Mouse (Mus musculus) 416B (cell line): ENCODE measurements around the gene Gtsf1.
"Not testable (repeated sequence)": the region's sequence is repeated elsewhere in the genome, so short reads cannot be mapped to it uniquely, and the experiment has no call there.

Experiments used
- DNase-seq: peaks from one replicate; pipeline ENCODE4 v3.0.0; 2011; ENCODE audit warnings: low read depth

Gene Gtsf1

DNA sequence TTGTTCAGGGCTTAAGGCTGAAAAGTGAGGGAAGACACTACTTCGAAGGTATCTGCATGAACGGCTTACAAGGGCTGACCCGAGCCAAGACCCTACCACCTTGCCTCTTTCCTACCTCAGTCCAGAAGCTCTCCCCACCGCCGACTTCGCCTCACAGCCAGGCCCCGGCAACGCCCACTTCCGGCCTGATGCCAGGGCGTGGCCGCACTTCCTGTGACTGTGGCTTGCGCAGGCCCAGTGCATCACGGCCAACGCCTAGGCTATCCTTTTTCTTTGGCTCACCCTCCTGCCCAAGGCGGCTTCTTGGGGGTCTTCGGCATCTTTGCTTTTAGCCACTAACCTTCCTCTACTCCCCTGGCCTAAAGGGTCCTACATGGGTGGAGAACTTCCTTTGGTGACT lies at the start of gene Gtsf1:
TSS of gene Gtsf1 (minus strand) at position 230 of the 400 bp plus-strand sequence.
- peak; percentile 39 for DNase-seq

DNA sequence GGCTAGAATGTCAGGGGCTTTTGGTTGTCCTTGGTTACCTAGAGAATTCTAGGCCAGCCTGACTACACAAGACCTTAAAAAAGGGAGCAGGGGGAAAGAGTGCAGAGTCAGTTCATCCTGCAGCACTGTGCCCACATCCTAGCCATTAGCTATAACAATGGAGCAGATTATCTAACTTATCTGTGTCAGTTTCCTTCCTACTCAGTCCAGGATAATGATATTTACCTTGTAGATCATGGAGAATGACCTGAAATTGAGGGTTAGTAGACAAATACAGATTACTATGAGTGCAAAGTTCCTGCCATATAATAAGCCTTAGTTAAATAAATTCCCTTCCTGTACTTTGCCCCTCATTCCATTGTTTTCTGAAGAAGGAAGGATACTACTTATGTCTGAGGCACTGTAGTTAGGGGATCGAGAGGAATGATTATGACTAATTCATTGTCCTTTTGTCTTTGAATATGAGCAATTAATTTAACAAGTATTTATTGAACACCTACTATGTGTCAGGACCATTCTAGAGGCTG lies 48.9 kb upstream of the Gtsf1 start:
- no peak for DNase-seq

DNA sequence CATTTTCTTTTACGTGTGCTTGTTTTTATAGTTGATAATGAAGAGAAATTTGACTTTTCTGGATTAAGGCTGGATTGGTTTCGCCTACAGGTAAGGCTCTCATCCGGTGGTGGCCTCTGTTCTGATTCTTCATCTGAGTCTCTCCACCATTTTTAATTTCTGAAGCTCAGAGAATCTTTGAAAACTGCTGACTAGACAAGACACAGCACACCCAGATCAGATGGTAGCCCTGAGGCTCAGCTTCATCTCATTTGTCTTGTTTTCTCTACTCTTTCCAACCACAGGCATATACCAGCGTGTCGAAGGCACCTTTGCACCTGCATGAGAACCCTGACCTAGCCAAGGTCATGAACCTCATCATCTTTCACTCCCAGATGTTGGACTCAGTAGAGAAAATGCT lies 43.5 kb upstream of the Gtsf1 start:
- no peak for DNase-seq

DNA sequence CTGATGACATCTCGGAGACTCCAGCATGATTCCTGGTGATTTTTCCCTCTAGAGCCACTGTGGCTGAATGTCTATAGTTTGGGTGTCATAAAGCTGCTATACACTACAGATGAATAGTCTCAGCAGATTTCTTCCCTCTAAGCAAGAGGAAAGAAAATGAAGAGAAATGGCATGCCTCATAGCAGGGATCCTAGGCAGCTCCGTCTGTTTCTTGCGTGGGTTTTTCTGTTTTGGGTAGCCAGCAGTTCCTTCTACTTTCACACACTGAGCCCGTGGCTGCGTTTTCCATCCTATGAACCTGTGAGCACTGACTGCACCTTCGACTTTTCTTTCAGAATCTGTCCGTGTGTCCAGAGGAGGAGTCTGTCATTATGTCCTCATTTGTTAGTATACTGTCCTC lies 42.9 kb upstream of the Gtsf1 start:
- no peak for DNase-seq

DNA sequence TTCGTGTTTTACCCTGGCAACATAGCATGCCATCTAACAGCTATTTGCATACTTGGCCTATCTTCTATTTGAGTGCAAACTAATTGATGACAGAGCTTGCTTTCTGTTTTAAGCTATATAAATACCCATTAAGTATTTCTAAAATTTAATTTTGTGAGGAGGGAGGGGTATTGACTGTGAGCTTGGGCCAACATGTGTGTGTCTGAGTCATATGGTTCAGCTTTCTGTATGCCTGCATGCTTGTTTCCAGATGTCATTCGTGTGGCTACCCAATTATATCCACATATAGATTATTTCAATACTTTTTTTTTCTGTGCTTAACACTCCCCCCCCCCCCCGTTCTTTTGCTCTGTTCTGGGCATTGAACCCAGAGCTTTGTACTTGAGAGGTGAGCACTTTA lies 42.0 kb upstream of the Gtsf1 start:
- DNase-seq, result no peak

DNA sequence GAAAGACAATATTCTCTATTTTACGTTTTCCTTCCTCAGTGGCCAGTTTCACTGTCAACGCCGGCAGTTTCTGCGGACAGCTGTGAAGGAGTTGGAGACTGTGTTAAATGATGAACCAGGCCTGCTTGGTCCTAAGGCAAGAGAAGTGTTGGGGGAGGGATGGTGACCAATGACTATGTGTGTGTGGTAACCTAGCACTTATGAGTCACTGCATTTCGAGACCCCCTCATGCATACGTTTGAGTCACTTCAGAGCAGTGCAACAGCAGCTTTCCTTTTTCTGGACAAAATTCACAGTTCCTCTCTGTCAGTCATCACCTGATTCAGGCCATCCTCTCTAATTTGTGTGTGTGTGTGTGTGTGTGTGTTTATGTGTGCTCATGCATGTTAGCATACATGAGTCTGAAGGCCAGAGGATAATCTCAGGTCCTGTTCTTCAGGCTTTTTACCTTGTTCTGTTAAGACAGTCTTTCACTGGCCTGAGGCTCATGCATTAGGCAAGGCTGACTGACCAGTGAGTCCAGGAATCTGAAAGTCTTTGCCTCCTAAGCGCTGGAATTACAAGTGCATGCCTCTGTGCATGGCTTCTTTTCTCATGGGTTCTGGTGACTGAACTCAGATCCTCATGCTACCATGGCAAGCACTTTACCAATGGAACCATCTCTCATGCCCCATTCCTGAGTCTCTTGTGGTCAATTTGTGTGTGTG lies 41.4 kb upstream of the Gtsf1 start:
- peak; percentile 88 for DNase-seq

DNA sequence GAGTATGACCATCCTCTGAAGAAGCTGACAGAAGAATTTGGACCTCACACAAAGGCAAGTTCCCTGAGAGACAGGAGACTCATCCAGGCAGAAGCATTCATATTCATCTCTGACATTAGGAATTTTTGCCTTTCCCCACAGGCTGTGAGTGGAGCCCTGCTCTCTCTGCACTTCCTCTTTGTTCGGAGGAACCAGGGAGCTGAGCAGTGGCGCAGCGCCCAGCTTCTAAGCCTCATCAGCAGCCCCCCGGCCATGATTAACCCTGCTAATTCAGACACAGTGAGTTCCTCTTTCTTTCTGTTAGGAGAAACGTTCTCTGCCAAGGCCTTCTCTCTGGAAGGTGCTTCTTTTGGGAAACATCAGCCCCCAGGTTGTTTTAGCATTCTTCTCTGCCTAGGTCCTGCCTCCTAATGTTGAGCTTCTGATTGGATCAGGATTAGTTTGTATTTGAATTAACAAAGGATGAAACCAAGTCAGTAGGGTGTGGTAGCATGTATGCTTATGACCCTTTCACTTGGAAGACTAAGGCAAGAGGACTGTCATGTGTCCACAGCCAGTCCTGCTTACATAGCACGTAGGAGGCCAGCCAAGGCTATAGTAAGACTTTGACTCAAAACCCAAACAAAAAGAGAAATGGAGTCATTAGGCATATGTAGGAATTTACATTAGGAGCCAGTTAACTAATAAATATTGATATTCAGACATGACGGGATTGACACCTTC lies 32.4 kb upstream of the Gtsf1 start:
- DNase-seq, result no peak

DNA sequence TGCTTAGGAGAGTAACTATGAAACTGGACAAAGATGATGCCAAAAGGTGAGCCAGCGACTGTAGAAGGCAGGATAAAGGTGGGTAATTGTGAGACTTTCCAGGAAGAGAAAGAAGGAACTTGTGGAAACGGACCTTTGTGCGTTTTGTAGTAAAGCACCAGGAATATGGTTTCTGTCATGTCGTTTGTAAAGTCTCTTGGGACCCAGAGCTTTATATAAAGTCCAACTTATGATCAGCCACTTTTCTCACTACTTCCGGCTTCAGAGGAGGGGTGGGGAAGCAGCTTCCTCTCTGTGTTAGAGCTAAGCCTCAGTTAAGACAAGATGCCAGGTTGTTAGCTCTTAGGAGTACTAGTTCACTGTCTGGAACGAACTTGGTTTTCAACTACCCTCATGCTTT lies 24.2 kb upstream of the Gtsf1 start:
- DNase-seq, result peak; percentile 44

DNA sequence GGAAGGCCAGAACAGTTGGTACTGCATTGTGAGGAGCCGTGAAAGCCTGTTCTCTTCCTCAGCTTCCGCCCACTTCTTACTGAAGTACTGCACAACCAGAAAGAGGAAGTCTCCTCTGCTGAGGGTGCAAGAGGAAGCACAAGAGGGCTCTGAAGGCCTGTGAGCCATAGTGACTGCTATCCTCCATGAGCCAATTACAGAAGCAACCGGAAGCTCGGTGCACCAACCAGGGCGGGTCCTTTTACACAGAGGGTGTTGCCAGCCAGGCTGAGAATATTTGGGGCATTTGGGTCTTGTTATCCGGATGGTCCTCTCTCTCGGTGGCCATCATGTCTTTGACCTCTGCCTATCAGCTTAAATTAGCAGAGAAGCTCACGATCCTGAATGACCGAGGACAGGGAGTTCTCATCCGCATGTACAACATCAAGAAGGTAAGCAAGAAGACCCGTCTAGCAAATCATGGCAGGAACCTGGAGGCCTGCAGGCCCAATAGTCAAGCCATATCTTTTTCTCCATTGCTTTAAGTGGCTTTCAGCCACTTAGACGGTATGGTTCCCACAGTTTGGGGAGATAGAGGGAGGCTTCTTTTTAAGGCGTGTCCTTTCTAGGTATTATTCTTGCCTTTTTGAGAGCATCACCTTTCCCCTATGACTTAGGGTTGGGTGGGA lies 23.4 kb upstream of the Gtsf1 start, which contains the start of gene Nckap1l:
TSS of gene Nckap1l (plus strand) at position 244 of the 668 bp plus-strand sequence.
- peak; percentile 98 for DNase-seq

DNA sequence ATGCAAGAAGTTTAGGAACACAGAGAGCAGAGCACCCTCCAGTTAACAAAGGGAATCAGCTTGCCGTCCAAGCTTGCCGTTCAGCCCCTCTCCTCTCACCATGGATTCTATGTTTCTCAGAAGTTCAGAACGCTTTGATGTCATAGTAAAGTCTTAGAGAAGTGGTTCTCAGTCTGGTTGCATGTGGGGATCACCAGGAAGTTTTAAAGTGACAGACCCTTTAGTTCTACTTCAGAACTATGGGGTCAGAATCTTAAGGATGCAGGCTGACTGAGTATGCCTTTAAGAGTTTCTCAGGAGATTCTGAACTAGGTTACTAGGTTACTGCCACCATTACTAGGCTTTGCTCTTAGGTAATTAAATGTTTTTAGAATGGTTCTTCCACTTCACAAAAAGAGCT lies 18.1 kb upstream of the Gtsf1 start, which contains the start of gene Gtsf2:
TSS of gene Gtsf2 (minus strand) at position 101 of the 400 bp plus-strand sequence.
- DNase-seq, result no peak

DNA sequence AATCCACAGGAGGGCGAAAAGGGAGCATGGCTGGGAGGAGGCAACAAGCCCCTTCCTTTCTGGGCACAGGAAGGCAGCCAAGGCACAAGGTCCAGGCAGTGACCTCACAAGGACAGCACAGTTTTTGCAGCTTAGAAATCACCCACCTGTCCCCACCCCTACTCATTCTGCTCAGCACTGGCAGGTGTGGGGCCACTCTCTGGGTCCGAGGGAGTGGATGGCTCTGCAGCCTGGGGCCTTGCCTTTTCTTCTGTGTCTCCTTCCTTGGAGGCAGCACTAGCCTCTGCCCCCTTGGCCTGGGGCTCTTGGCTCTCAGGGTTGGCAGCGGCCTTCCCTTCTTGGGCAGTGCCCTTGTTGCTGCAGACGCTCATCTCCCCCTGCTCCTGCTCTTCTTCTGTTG lies 15.7 kb upstream of the Gtsf1 start:
- not testable (repeated sequence) for DNase-seq

DNA sequence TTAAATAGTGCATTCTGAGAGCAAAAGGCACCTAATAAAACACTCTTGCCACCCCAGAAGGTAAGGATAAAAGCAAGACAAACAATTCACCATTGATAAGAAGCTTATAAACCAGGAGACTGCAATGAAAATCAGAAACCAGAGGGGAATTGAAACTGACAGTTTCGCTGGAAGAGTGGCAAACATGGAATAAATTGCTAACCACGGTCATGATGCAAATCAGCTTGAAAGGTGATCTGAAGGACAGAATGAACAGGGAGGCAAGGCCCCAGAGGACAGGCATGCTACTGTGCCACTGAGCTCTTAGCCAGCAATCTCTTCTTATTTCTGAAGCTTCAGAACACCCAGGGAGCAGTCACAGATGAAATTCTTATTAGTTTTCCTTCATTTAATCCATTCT lies 3.3 kb downstream of the Gtsf1 start:
- no peak for DNase-seq

DNA sequence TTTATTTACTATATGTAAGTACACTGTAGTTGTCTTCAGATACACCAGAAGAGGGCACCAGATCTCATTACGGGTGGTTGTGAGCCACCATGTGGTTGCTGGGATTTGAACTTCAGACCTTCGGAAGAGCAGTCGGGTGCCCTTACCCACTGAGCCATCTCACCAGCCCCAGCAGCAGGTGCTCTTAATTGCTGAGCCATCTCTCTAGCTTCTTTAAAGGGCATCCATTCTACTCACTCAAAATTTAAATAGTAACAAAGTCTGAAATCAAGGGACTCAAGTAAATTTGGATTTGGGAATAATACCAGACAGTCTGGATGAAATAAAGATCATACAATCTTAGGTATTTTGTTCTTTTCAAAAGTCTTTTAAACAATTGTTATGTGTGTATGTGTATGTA lies 24.7 kb downstream of the Gtsf1 start:
- not testable (repeated sequence) for DNase-seq

DNA sequence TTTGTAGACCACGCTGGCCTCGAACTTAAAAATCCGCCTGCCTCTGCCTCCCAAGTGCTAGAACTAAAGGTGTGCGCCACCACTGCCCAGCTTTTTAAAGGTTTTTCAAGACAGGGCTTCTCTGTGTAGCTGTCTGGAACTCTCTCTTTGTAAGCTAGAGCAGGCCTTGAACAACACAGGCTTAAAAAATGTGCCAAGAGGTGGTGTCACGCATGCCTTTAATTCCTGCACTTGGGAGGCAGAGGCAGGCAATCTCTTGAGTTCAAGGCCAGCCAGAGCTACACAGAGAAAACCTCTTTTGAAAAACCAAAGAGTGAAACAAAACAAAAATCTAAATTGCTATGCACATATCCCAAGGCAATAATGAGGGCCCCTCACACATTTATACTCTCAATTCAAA lies 28.9 kb downstream of the Gtsf1 start:
- no peak for DNase-seq

DNA sequence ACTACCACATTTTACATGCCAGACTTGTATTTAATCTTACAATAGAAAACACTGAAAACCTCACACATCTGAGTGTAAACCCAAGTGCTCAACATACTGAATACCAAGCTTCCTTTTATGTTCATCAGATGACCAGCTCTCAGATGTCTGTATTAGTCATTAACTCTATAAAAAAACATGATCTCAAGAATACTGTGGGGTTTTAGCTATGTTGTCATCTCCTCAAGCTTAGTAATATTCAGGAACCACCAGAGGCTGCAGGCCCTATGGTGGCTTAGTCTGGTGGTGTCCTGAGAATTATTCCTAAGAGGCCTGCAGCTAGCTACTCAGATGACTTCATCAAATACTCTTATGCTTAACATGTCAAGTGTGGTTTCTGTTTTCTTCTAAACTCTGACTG lies 36.7 kb downstream of the Gtsf1 start:
- peak; percentile 67 for DNase-seq

DNA sequence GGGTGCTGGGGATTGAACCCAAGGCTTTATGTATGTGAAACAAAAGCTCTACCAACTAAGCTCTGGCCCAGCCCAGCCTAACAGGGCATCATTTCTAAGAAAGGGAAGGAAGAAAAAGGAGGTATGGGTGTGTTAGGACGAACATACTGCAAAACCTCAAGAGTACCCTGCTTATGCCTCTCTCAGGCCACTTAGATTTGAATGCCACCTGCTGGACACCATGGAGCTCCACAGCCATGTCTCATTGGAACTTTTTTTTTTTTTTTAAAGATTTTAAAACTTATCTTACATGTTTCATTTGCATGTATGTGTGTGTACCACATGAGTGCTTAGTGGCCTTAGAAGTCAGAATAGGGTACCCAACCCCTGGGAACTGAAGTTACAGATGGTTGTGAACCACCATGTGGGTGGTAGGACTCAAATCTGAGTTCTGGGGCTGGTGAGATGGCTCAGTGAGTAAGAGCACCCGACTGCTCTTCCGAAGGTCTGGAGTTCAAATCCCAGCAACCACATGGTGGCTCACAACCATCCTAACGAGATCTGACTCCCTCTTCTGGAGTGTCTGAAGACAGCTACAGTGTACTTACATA lies 41.6 kb downstream of the Gtsf1 start:
- peak; percentile 85 for DNase-seq

DNA sequence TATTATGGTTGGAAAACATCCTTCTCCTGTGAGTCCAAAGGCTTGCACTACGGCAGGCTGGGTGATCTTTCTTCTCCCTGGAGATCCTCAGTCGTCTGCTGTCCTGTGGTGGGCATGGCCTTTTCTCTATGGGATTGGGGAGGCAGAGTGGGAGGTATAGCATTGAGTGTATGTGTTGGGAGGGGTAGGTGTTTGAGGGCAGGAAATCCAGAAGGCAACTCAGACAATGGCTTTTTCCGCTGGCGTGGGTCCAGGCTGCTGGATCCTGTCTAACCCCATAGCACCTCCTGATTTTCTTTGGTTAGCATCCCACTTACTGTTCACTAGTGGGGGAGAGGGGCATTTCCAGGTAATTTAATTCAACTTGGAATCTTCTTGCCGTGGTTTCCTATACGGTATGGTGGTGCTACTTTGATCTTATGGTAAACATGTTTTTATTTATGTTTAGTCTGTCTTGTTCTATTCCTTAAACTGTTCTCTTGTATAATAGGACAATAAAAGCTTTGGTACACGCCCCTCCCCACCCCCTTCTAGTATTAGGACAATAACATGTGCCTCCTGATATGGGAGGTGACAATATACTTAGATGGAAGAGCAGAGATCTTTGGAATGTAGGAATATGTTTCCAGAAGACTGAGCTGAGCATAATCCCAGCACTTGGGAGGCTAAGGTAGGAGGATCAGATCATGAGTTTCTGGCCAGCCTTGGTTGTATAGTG lies 46.3 kb downstream of the Gtsf1 start:
- DNase-seq, result no peak

DNA sequence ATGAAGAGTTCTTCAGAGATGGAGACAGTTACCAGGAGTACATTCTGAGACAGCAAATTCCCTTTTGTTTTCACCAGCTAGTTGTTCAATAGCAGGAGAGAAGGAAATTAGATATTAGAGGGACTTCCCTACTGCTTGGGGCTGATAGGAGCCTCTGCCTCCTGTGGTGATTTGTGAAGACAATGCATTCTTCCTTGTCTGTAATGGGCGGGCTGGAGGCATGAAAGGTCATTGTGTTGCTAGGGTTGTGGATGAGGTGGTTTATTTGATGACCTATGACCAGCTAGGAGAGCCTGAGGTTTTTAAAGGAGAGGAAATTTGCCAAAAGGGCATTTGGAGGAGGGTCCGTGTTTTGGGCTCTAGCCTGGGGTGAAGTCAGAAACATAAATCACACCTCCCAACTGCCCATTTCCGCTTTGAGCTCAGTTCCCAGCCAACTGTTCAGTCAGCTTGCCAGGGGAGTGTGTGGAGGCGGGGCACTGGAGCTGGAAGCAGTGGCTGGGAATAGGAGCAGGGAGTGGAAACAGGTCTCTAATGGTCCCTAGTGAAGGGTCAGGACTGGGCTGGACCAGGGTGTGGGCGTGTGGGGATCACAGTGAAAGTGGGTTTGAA lies 47.4 kb downstream of the Gtsf1 start:
- no peak for DNase-seq

DNA sequence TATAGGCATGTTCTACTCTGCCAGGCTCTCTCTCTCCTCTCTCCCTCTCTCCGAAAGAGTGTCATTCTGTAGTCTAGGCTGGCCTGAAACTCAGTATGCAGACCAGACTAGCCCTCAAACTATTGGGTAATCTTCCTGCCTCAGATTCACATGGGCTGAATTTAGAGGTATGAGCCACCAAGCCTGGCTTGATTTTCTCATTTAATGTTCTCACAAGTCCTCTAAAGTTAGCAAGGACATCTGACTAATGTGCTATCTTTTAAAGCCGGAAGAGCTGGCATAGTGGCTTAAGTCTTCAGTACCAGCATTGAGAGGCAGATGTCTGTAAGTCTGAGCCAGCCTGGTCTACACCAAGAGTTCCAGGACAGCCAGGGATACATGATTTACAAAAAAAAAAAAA lies 48.2 kb downstream of the Gtsf1 start:
- peak; percentile 77 for DNase-seq

DNA sequence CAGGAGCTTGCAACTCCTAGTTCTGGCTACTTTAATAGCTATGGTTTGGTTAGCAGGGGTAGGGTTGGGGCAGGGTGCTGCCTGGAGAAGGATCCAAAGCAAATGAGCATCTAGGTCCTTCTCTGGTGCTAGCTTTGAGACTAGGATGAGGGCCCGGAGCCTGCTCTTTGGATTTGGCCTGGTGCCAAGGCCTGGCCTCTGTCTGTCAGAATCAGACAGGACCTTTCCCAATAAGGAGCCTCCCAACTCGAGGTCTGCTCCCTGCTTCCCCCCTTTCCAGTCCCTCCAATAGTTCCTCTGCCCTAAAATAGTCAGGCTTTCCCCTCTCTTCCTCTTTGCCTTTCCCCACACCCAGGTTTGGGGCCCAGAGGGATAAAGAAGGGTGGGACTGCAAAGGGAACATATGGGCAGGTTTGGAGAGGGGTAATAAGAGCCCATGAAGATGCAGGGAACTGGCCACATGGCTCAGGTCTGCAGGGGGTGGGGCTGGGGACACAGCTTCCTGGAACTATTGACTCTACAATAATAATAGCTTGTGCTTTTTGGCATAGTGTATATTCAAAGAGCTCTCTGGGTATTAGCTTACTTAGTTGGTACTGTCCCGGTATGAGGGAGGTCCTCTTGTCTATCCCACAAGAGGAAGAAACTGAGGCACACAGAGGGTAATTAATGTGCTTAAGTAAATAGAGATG lies 51.5 kb downstream of the Gtsf1 start:
- DNase-seq, result no peak
